Comparison of ENCODE assay signal across 11 mouse cellular contexts in the genomic region with DNA sequence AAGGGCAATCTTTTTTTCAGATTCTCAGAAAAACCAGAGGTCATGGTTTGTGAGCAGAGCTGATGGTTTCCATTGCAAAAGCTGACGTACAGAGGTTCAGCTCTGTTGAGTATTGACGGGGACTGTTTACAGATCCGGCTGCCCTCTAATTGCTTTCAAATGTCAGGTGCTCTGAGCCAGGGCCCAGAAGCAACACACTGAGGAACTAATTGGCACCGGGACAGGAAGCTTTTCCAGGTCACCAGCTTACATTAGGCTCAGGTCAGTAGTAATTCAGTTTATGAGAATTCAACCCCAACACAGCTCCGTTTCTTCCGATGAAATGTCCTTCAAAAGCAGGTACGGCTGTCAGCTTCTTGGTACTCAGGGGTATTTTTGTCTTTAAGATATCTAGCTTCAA.
DNase-seq lines count a peak whose midpoint lies in the region; ATAC-seq and TF ChIP-seq lines count a peak whose summit lies in the region.
"Had no signal": no experiment of that assay in that cellular context is flagged by ENCODE, and none has a peak within 500 bp of the region (broad histone marks: within the 10 kb centered on the region; RNA-seq: fewer than 3 reads in every experiment).

No protein-coding gene starts in this region.

- no peak overlapping the region for H3K9ac ChIP-seq in hindbrain, embryonic 13.5 days
- no peak overlapping the region for H3K9ac ChIP-seq in heart, embryonic 12.5 days
- H3K9ac ChIP-seq: heart, embryonic 13.5 days had no signal

- H3K27me3 ChIP-seq in cerebellum, adult 2 months (ENCODE audit: control insufficient read depth, insufficient read depth, low read length), result no peaks in the 10 kb centered on the region; the same call in 1 of the 2 replicates
- H3K27me3 ChIP-seq in hindbrain, embryonic 13.5 days, result no peaks in the 10 kb centered on the region
- no peaks in the 10 kb centered on the region for H3K27me3 ChIP-seq in heart, embryonic 12.5 days (replicated peaks)
- H3K27me3 ChIP-seq: CH12.LX; heart, embryonic 13.5 days had no signal

- H3K27ac ChIP-seq in cerebellum, adult 2 months (ENCODE audit: insufficient read depth, low read length), result no peak overlapping the region
- H3K27ac ChIP-seq in hindbrain, embryonic 13.5 days, result no peak overlapping the region
- no peak overlapping the region for H3K27ac ChIP-seq in heart, embryonic 12.5 days (ENCODE audit: poor library complexity, severe bottlenecking)
- H3K27ac ChIP-seq: forebrain, embryonic 10.5 days; heart, embryonic 13.5 days had no signal

- H3K36me3 ChIP-seq in hindbrain, embryonic 13.5 days, result no peaks in the 10 kb centered on the region
- H3K36me3 ChIP-seq in heart, embryonic 12.5 days, result no peaks in the 10 kb centered on the region
- H3K36me3 ChIP-seq: forebrain, embryonic 10.5 days; heart, embryonic 13.5 days had no signal

- H3K4me2 ChIP-seq in hindbrain, embryonic 13.5 days, result no peak overlapping the region
- H3K4me2 ChIP-seq in heart, embryonic 12.5 days, result no peak overlapping the region
- H3K4me2 ChIP-seq: heart, embryonic 13.5 days had no signal

- no peak overlapping the region for H3K4me3 ChIP-seq in cerebellum, adult 2 months (replicated peaks; ENCODE audit: insufficient read depth, low read depth, low read length)
- H3K4me3 ChIP-seq in hindbrain, embryonic 13.5 days, result no peak overlapping the region
- no peak overlapping the region for H3K4me3 ChIP-seq in heart, embryonic 12.5 days
- H3K4me3 ChIP-seq: forebrain, embryonic 10.5 days; heart, embryonic 13.5 days had no signal

- intact Hi-C loops in heart, postnatal 25 days (cut with DNase I), result no loop called here

- no peak for TF ChIP-seq POLR2A in cerebellum, adult 2 months (IDR thresholded peaks at IDR 0.05; ENCODE audit: borderline replicate concordance, insufficient read depth, low read length)

- H3K4me1 ChIP-seq in cerebellum, adult 2 months (ENCODE audit: control insufficient read depth, insufficient read depth, low read length), result no peaks in the 10 kb centered on the region
- H3K4me1 ChIP-seq in hindbrain, embryonic 13.5 days (replicated peaks), result no peaks in the 10 kb centered on the region
- no peaks in the 10 kb centered on the region for H3K4me1 ChIP-seq in heart, embryonic 12.5 days (replicated peaks)
- H3K4me1 ChIP-seq: heart, embryonic 13.5 days had no signal

- DNase-seq in layer of hippocampus, adult 9-11 months, result peak; percentile 5
- no peak for DNase-seq in layer of hippocampus, adult 9-10 months (ENCODE audit: low spot score)
- peak; percentile 10 to 26 for DNase-seq in cerebellum, adult 2 months
- peak; percentile 26 to 36 for DNase-seq in kidney, postnatal 25 days
- no peak for DNase-seq in lung, postnatal 10 days
- no peak for DNase-seq in heart, postnatal 25 days (ENCODE audit: low spot score)

- TF ChIP-seq CTCF in cerebellum, adult 2 months (IDR thresholded peaks at IDR 0.05; ENCODE audit: borderline replicate concordance, insufficient read depth, low read depth, low read length), result no peak

- 32% methylated on average over 7 of the region's 7 CpGs for WGBS in cerebellum, adult 2 months
- 53% methylated on average over 7 of the region's 7 CpGs for WGBS in hindbrain, embryonic 13.5 days
- WGBS in heart, embryonic 12.5 days, result 81% methylated on average over 7 of the region's 7 CpGs

- ATAC-seq in hindbrain, embryonic 13.5 days (ENCODE audit: low FRiP score), result 0 out of 2 replicates have a peak, but pooled peaks have one; percentile 57
- ATAC-seq in heart, embryonic 12.5 days (ENCODE audit: insufficient number of reproducible peaks, low FRiP score), result no peak

- H3K9me3 ChIP-seq in hindbrain, embryonic 13.5 days, result no peaks in the 10 kb centered on the region
- H3K9me3 ChIP-seq in heart, embryonic 12.5 days (replicated peaks), result no peaks in the 10 kb centered on the region
- H3K9me3 ChIP-seq: forebrain, embryonic 10.5 days; heart, embryonic 13.5 days had no signal

Comparison
In these comparisons a context has a peak if more than half of its experiments do, and no peak if none do; other contexts are left out.
1. DNase-seq: peak in layer of hippocampus, adult 9-11 months (single experiment), cerebellum, adult 2 months (2 of 2) and kidney, postnatal 25 days (2 of 2); none in layer of hippocampus, adult 9-10 months (single experiment), lung, postnatal 10 days (single experiment) and heart, postnatal 25 days (single experiment).